Mouse (Mus musculus): ENCODE measurements at regions not wholly inside any gene's neighbourhood (a gene's known extent, or its start where the extent isn't known, plus 50 kb on each side); places are given as distances from the start of the nearest gene placed in this dataset.

DNA sequence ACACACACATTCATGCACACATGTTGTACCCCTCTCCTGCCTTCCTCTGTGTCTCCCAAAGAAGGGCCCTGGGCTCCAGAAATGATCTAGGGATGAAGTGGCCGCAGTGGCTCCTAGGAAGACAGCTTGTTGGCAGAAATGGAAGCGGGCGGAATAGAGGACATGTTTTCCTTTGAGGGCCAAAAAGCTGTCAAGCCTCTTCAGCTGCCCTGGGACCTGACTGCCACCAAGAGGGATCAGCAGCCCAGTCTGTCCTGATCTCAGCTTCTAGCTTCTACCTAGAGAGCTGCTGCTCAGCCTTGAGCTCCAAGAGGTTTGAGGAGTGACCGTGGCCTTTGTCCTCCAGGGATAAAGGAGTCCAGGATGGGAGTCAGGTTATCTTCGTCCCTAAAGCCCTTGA is 93.8 kb upstream of the Zfp703 start:
- WGBS = 81% methylated on average over 5 of the region's 5 CpGs

GRCm38 (mm10) chr8:26883770-26884169 is 93.4 kb upstream of the Zfp703 start:
- Histone ChIP-seq H3K9ac (ENCODE audit: low read length) (no peak overlapping the region; the same call in 1 of the 2 replicates), H3K4me2 (replicated peaks; ENCODE audit: low read depth) (no peak overlapping the region), H3K4me3 (ENCODE audit: low read depth, low read length) (no peak overlapping the region), H3K36me3 (ENCODE audit: control insufficient read depth, insufficient read depth, low read length) (no peaks in the 10 kb centered on the region), H3K27ac (replicated peaks) (no peak overlapping the region), H3K9me3 (ENCODE audit: control insufficient read depth, low read length) (no peaks in the 10 kb centered on the region), H3K4me1 (replicated peaks; ENCODE audit: control insufficient read depth, insufficient read depth) (no peaks in the 10 kb centered on the region), H3K27me3 (ENCODE audit: control insufficient read depth, insufficient read depth, low read length) (no peaks in the 10 kb centered on the region)
- ATAC-seq (ENCODE audit: low FRiP score, low TSS enrichment) (no peak), DNase-seq (ENCODE audit: low spot score) (peak; percentile 33)
- TF ChIP-seq EP300 (optimal IDR thresholded peaks at IDR 0.05) = no peak
- no peak for TF ChIP-seq CTCF (IDR thresholded peaks at IDR 0.05; ENCODE audit: low read depth)
- WGBS = 54% methylated on average over 6 of the region's 6 CpGs

More for the DNA sequence above, 93.8 kb upstream of the Zfp703 start:
- Histone ChIP-seq H3K4me2 (replicated peaks; ENCODE audit: low read depth) (no peak overlapping the region), H3K27me3 (ENCODE audit: control insufficient read depth, insufficient read depth, low read length) (no peaks in the 10 kb centered on the region), H3K9me3 (ENCODE audit: control insufficient read depth, low read length) (no peaks in the 10 kb centered on the region), H3K36me3 (ENCODE audit: control insufficient read depth, insufficient read depth, low read length) (no peaks in the 10 kb centered on the region), H3K4me1 (replicated peaks; ENCODE audit: control insufficient read depth, insufficient read depth) (no peaks in the 10 kb centered on the region), H3K4me3 (ENCODE audit: low read depth, low read length) (no peak overlapping the region), H3K9ac (ENCODE audit: low read length) (peak overlapping the region; percentile 18; the same call in 1 of the 2 replicates), H3K27ac (replicated peaks) (no peak overlapping the region)
- DNase-seq (ENCODE audit: low spot score) = no peak
- TF ChIP-seq EP300 (optimal IDR thresholded peaks at IDR 0.05) = no peak
- no peak for TF ChIP-seq CTCF (IDR thresholded peaks at IDR 0.05; ENCODE audit: low read depth)
- ATAC-seq (ENCODE audit: low FRiP score, low TSS enrichment) = no peak

DNA sequence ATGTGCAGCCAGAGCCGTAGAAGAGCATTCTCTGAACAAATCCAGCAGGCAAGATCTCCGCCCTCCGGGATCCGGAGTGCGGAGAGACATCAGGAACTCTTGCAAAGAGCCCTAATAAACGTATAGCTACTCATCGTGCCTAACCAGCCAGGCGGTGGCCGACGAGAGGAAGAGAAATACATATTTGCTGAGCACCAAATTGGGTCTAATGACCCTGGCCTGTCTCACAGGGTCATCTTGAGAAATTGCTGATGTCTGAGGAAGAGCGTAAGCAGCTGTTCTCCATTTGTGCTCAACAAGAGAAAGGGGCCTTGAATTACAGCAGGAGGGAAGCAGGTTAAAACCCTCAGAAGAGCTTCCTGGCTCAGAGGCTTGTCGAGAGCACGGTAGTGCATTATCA is 92.8 kb upstream of the Zfp703 start:
- no peak overlapping the region for H3K4me2 ChIP-seq (replicated peaks; ENCODE audit: low read depth)
- no peaks in the 10 kb centered on the region for H3K36me3 ChIP-seq (ENCODE audit: control insufficient read depth, insufficient read depth, low read length)
- ATAC-seq (ENCODE audit: low FRiP score, low TSS enrichment) = no peak
- no peak overlapping the region for H3K9ac ChIP-seq (ENCODE audit: low read length)
- no peak for DNase-seq (ENCODE audit: low spot score)
- H3K27ac ChIP-seq (replicated peaks) = no peak overlapping the region
- no peak for TF ChIP-seq CTCF (IDR thresholded peaks at IDR 0.05; ENCODE audit: low read depth)
- TF ChIP-seq EP300 (optimal IDR thresholded peaks at IDR 0.05) = no peak
- no peaks in the 10 kb centered on the region for H3K4me1 ChIP-seq (replicated peaks; ENCODE audit: control insufficient read depth, insufficient read depth)
- H3K27me3 ChIP-seq (ENCODE audit: control insufficient read depth, insufficient read depth, low read length) = no peaks in the 10 kb centered on the region
- H3K4me3 ChIP-seq (ENCODE audit: low read depth, low read length) = no peak overlapping the region
- 49% methylated on average over 13 of the region's 13 CpGs for WGBS
- H3K9me3 ChIP-seq (ENCODE audit: control insufficient read depth, low read length) = no peaks in the 10 kb centered on the region

DNA sequence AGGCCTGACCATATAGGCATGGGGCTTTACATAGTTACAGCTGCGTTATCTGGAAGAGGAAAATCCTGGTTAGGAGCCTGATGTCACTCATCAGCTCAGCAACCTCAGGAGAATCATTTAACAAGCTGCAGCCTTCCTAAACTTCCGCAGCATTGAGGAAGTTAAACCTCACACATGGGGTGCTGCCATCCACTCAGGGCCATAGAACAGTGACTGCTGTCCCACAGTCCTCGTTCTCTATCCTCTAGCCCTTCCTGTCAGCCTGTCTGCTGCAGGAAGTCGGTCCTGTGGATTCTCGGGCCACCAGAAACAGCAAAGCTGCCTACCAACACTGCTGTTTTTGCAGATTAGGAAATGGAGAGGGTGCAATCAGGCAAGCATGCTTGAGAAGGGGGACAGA is 91.8 kb upstream of the Zfp703 start:
- Histone ChIP-seq H3K4me1 (replicated peaks; ENCODE audit: control insufficient read depth, insufficient read depth) (no peaks in the 10 kb centered on the region), H3K9ac (ENCODE audit: low read length) (no peak overlapping the region), H3K27me3 (ENCODE audit: control insufficient read depth, insufficient read depth, low read length) (no peaks in the 10 kb centered on the region), H3K4me2 (replicated peaks; ENCODE audit: low read depth) (no peak overlapping the region), H3K36me3 (ENCODE audit: control insufficient read depth, insufficient read depth, low read length) (no peaks in the 10 kb centered on the region), H3K9me3 (ENCODE audit: control insufficient read depth, low read length) (no peaks in the 10 kb centered on the region), H3K4me3 (ENCODE audit: low read depth, low read length) (no peak overlapping the region), H3K27ac (replicated peaks) (no peak overlapping the region)
- DNase-seq (ENCODE audit: low spot score) (no peak), ATAC-seq (ENCODE audit: low FRiP score, low TSS enrichment) (no peak)
- WGBS = 85% methylated on average over 5 of the region's 5 CpGs
- no peak for TF ChIP-seq CTCF (IDR thresholded peaks at IDR 0.05; ENCODE audit: low read depth)
- no peak for TF ChIP-seq EP300 (optimal IDR thresholded peaks at IDR 0.05)

- Histone ChIP-seq H3K4me3 (ENCODE audit: low read depth, low read length) (no peak overlapping the region), H3K9ac (ENCODE audit: low read length) (no peak overlapping the region), H3K36me3 (ENCODE audit: control insufficient read depth, insufficient read depth, low read length) (no peaks in the 10 kb centered on the region), H3K4me2 (replicated peaks; ENCODE audit: low read depth) (no peak overlapping the region), H3K27me3 (ENCODE audit: control insufficient read depth, insufficient read depth, low read length) (no peaks in the 10 kb centered on the region), H3K9me3 (ENCODE audit: control insufficient read depth, low read length) (no peaks in the 10 kb centered on the region), H3K27ac (replicated peaks) (peak overlapping the region; percentile 56), H3K4me1 (replicated peaks; ENCODE audit: control insufficient read depth, insufficient read depth) (no peaks in the 10 kb centered on the region)
- DNase-seq (ENCODE audit: low spot score) (peak; percentile 58), ATAC-seq (ENCODE audit: low FRiP score, low TSS enrichment) (peak; percentile 81)
- WGBS = 64% methylated on average over 13 of the region's 13 CpGs
- TF ChIP-seq EP300 (optimal IDR thresholded peaks at IDR 0.05) = no peak
- TF ChIP-seq CTCF (IDR thresholded peaks at IDR 0.05; ENCODE audit: low read depth) = no peak
Observed at GRCm38 (mm10) chr8:26886783-26887486, 90.2 kb upstream of the Zfp703 start.

DNA sequence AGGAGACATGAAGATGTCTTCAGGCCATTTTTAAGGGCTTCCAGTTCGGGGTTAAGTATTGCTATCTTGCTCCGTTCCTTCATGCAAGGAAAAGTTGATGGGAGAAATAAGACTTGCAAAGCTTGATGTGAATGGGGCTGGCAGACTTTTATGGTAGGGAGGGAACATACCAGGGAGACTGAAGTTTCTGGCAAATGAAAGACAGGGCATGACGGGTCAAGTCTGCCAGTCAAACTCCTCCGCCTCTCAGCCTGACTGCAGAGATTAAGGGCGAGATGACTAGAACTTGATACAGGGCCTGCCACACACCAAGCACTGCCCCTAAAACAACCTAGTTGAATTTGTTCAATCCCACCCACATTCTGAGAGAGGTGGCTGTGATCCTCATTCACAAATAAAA is 89.6 kb upstream of the Zfp703 start:
- DNase-seq (ENCODE audit: low spot score) (no peak), ATAC-seq (ENCODE audit: low FRiP score, low TSS enrichment) (no peak)
- no peak overlapping the region for H3K9ac ChIP-seq (ENCODE audit: low read length)
- no peak overlapping the region for H3K4me3 ChIP-seq (ENCODE audit: low read depth, low read length)
- H3K27me3 ChIP-seq (ENCODE audit: control insufficient read depth, insufficient read depth, low read length) = no peaks in the 10 kb centered on the region
- no peak overlapping the region for H3K4me2 ChIP-seq (replicated peaks; ENCODE audit: low read depth)
- H3K4me1 ChIP-seq (replicated peaks; ENCODE audit: control insufficient read depth, insufficient read depth) = no peaks in the 10 kb centered on the region
- H3K27ac ChIP-seq (replicated peaks) = peak overlapping the region; percentile 56
- H3K36me3 ChIP-seq (ENCODE audit: control insufficient read depth, insufficient read depth, low read length) = no peaks in the 10 kb centered on the region
- TF ChIP-seq EP300 (optimal IDR thresholded peaks at IDR 0.05) (no peak), CTCF (IDR thresholded peaks at IDR 0.05; ENCODE audit: low read depth) (no peak)
- no peaks in the 10 kb centered on the region for H3K9me3 ChIP-seq (ENCODE audit: control insufficient read depth, low read length)
- 71% methylated on average over 5 of the region's 5 CpGs for WGBS
